Mouse (Mus musculus) liver, embryonic 11.5 days (tissue): ENCODE results near the gene Clca2. TPM values are rescaled to one million over a fixed set of nuclear protein-coding genes. Genes with fewer than 3 reads are reported as not detected.
"Not testable (repeated sequence)": the region's sequence is repeated elsewhere in the genome, so short reads cannot be mapped to it uniquely, and the experiment has no call there.

Experiments
- ATAC-seq: fragments of 200-750 bp; cut with Nextera tagmentation; replicated peaks from 2 replicates; pipeline ENCODE4 v1.8.0; 2017; ENCODE audit warnings: moderate number of reproducible peaks, mild to moderate bottlenecking, moderate TSS enrichment, moderate library complexity; ENCODE audit not compliant: low FRiP score
- DNase-seq: peaks from one replicate; pipeline ENCODE4 v3.0.0-alpha.2; 2017; ENCODE audit warnings: low spot score
- H3K27ac ChIP-seq: fragments of 300-500 bp; sonication (generic); 2 replicates; pipeline ENCODE4 v1.5.1; 2014; ENCODE audit warnings: mild to moderate bottlenecking, low read depth, low read length, control low read depth
- H3K27me3 ChIP-seq: fragments of 300-500 bp; sonication (generic); replicated peaks from 2 replicates; pipeline ENCODE4 v1.6.1; 2014; ENCODE audit warnings: low read length, mixed read lengths; ENCODE audit not compliant: control insufficient read depth, insufficient read depth
- H3K36me3 ChIP-seq: fragments of 300-500 bp; sonication (generic); 2 replicates; pipeline ENCODE4 v1.6.1; 2014; ENCODE audit warnings: mild to moderate bottlenecking, low read length, moderate library complexity, mixed read lengths; ENCODE audit not compliant: control insufficient read depth, insufficient read depth
- H3K4me1 ChIP-seq: fragments of 300-500 bp; sonication (generic); replicated peaks from 2 replicates; pipeline ENCODE4 v1.6.1; 2014; ENCODE audit warnings: low read length, mixed read lengths; ENCODE audit not compliant: control insufficient read depth, insufficient read depth
- H3K4me2 ChIP-seq: fragments of 300-500 bp; sonication (generic); 2 replicates; pipeline ENCODE4 v1.6.1; 2014; ENCODE audit warnings: mild to moderate bottlenecking, control low read depth, moderate library complexity
- H3K4me3 ChIP-seq: fragments of 300-500 bp; sonication (generic); 2 replicates; pipeline ENCODE4 v1.5.1; 2014; ENCODE audit warnings: low read depth, low read length, control low read depth
- H3K9ac ChIP-seq: fragments of 300-500 bp; sonication (generic); 2 replicates; pipeline ENCODE4 v1.6.1; 2014; ENCODE audit warnings: low read depth, low read length, control low read depth
- H3K9me3 ChIP-seq: fragments of 300-500 bp; sonication (generic); 2 replicates; pipeline ENCODE4 v1.6.1; 2016; ENCODE audit warnings: low read length, inconsistent platforms, mixed read lengths; ENCODE audit not compliant: control insufficient read depth
- WGBS: fragments of 180-500 bp; shearing (Covaris S2); extraction: QIAGEN DNeasy Blood & Tissue Kit; methylation state at CpG from one replicate; pipeline ENCODE4 v1.1.7; 2014; 5-methylcytosine and 5-hydroxymethylcytosine counted together
- polyA plus RNA-seq: library from polyadenylated mRNA; unstranded; fragments of >200 nt; fragmentation: Nextera tagmentation; extraction: Ambion mirVana; gene quantifications from 2 replicates; pipeline ENCODE4 v1.2.1, GENCODE M21; 2014

Gene Clca2
- polyA plus RNA-seq, 1 experiment from 2014 or later, result 0.07 TPM

GRCm38 (mm10) chr3:145068964-145069363, 30.3 kb downstream of the Clca2 start:
- H3K9me3 ChIP-seq, result no peaks in the 10 kb centered on the region
- no peak overlapping the region for H3K4me2 ChIP-seq
- DNase-seq (no peak), ATAC-seq (no peak)
- no peaks in the 10 kb centered on the region for H3K4me1 ChIP-seq
- no peak overlapping the region for H3K27ac ChIP-seq
- 75% methylated on average over 4 of the region's 4 CpGs for WGBS
- no peaks in the 10 kb centered on the region for H3K36me3 ChIP-seq
- H3K27me3 ChIP-seq, result no peaks in the 10 kb centered on the region
- no peak overlapping the region for H3K9ac ChIP-seq
- no peak overlapping the region for H3K4me3 ChIP-seq

DNA sequence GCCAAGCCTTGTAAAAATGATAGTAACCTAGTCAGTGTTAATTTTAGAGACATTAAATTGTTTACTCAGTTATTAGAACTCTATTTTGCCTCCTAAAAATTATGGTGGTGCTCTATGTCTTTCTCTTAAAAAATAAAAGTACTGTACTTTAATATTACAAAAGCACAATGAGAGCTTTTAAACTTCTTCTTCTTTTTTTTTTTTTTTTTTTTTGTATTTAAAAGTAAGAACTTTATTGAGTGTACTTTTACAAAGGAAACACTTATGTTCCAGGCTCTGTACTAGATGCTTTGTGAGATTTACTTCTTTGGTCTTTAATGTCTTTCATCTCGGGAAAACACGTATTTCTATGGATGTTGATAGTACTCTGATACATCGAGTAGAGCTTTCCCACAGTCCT, 44.1 kb downstream of the Clca2 start:
- H3K9me3 ChIP-seq, H3K4me1 ChIP-seq, H3K36me3 ChIP-seq, H3K27me3 ChIP-seq, H3K4me2 ChIP-seq, H3K9ac ChIP-seq, H3K27ac ChIP-seq, H3K4me3 ChIP-seq, ATAC-seq, DNase-seq: not testable (repeated sequence)
- 90% methylated on average over 3 of the region's 3 CpGs for WGBS

GRCm38 (mm10) chr3:145049820-145050219, 49.4 kb downstream of the Clca2 start:
- Histone ChIP-seq H3K4me2 (no peak overlapping the region), H3K27ac (no peak overlapping the region), H3K9ac (no peak overlapping the region), H3K36me3 (no peaks in the 10 kb centered on the region), H3K4me1 (no peaks in the 10 kb centered on the region), H3K4me3 (no peak overlapping the region), H3K27me3 (no peaks in the 10 kb centered on the region), H3K9me3 (no peaks in the 10 kb centered on the region)
- DNase-seq (no peak), ATAC-seq (peak; percentile 74)
- WGBS, result 16% methylated on average over 3 of the region's 3 CpGs

DNA sequence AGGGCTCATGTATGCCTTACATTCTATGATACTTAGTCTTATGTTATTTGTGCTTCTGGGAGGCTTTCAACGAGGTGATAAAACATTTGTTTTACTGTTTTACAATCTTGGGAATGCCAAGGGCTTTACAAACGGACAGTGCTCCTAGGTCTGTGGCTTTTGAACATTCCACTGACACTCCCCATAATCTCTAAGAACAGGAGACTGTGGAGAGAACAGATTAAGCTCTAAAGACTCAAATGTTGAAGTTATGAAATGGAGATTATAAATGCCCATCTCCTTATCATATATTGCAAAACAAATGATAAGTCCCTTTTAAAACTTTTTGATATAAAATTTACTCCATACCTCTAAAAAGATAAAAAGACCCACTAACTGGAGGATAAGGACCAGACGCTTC, 60.4 kb downstream of the Clca2 start:
- WGBS, result 45% methylated on average over 3 of the region's 3 CpGs
- no peak overlapping the region for H3K4me3 ChIP-seq
- H3K36me3 ChIP-seq, result no peaks in the 10 kb centered on the region
- no peak overlapping the region for H3K27ac ChIP-seq
- DNase-seq, result no peak
- no peak overlapping the region for H3K4me2 ChIP-seq
- no peak overlapping the region for H3K9ac ChIP-seq
- H3K9me3 ChIP-seq, result no peaks in the 10 kb centered on the region
- ATAC-seq, result no peak
- no peaks in the 10 kb centered on the region for H3K4me1 ChIP-seq
- no peaks in the 10 kb centered on the region for H3K27me3 ChIP-seq

GRCm38 (mm10) chr3:145032676-145033075, 66.6 kb downstream of the Clca2 start, which contains the start of gene Clca1:
Gene Clca1 (minus strand): TSS chr3:145032776.
- Histone ChIP-seq H3K9ac (no peak within 1 kb of the TSS), H3K36me3 (no peaks in the 10 kb centered on the region), H3K27me3 (no peaks in the 10 kb centered on the region), H3K4me3 (no peak within 1 kb of the TSS), H3K27ac (no peak within 1 kb of the TSS), H3K9me3 (no peaks in the 10 kb centered on the region), H3K4me1 (no peaks in the 10 kb centered on the region), H3K4me2 (no peak within 1 kb of the TSS)
- DNase-seq (no peak), ATAC-seq (no peak)

- H3K9ac ChIP-seq, result no peak overlapping the region
- no peak overlapping the region for H3K27ac ChIP-seq
- H3K27me3 ChIP-seq, result no peaks in the 10 kb centered on the region
- DNase-seq (no peak), ATAC-seq (no peak)
- no peaks in the 10 kb centered on the region for H3K36me3 ChIP-seq
- no peak overlapping the region for H3K4me2 ChIP-seq
- WGBS, result 67% methylated on average over 3 of the region's 3 CpGs
- no peaks in the 10 kb centered on the region for H3K9me3 ChIP-seq
- H3K4me1 ChIP-seq, result no peaks in the 10 kb centered on the region
- no peak overlapping the region for H3K4me3 ChIP-seq
These were observed 71.2 kb downstream of the Clca2 start for GRCm38 (mm10) chr3:145028036-145028435.

DNA sequence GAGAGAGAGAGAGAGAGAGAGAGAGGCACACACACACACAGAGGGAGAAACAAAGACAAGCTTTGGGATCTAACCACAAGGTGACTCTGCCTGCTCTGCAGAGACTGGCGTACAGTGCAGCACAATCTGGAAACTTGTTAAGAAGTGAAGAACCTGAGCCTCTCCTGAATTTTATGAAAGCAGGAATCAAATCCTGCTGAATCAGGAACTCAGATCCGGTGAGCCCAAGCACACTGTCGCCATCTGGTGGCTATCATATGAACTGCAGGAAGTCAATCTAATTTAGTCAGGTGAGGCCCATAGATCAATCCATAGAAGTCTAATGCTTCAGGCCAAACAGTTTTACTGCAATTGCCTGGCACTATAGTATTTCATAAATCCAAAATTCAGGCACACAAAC, 72.5 kb downstream of the Clca2 start:
- Histone ChIP-seq H3K27ac (no peak overlapping the region), H3K36me3 (no peaks in the 10 kb centered on the region), H3K27me3 (no peaks in the 10 kb centered on the region), H3K4me2 (no peak overlapping the region), H3K9ac (no peak overlapping the region), H3K4me1 (no peaks in the 10 kb centered on the region), H3K9me3 (no peaks in the 10 kb centered on the region), H3K4me3 (no peak overlapping the region)
- DNase-seq (no peak), ATAC-seq (no peak)
- WGBS, result 29% methylated on average over 3 of the region's 3 CpGs

Other genes with a start within 250 kb of the Clca2 start
- gene Clca4b, start 166.9 kb downstream of the Clca2 start, polyA plus RNA-seq, result not detected in 2 replicates
- not detected in 2 replicates for gene Clca4a, start 124.4 kb downstream of the Clca2 start, polyA plus RNA-seq
- not detected in 2 replicates for gene Clca1, start 66.7 kb downstream of the Clca2 start, polyA plus RNA-seq
- 18.7 and 19.5 TPM in 2 replicates for gene Odf2l, start 19.1 kb upstream of the Clca2 start, polyA plus RNA-seq
- gene Col24a1, start 193.0 kb upstream of the Clca2 start, polyA plus RNA-seq, result 0.44 and 0.64 TPM in 2 replicates